Mouse (Mus musculus) stomach, embryonic 16.5 days (tissue): Measurements from ENCODE around the gene Tmem9. TPM values are rescaled to one million over a fixed set of nuclear protein-coding genes. Genes with fewer than 3 reads are reported as not detected.

Source experiments
- ATAC-seq: fragments of 200-750 bp; cut with Nextera tagmentation; 2 replicates; pipeline ENCODE4 v1.8.0; 2017; ENCODE audit warnings: moderate number of reproducible peaks, moderate TSS enrichment; ENCODE audit not compliant: insufficient read depth, low FRiP score
- H3K27ac ChIP-seq: fragments of 300-500 bp; sonication (generic); 2 replicates; pipeline ENCODE4 v1.5.1; 2014; ENCODE audit warnings: low read length
- H3K27me3 ChIP-seq: fragments of 300-500 bp; sonication (generic); 2 replicates; pipeline ENCODE4 v1.6.1; 2014; ENCODE audit warnings: low read length, control low read depth, mixed read lengths; ENCODE audit not compliant: control insufficient read depth, insufficient read depth
- H3K36me3 ChIP-seq: fragments of 300-500 bp; sonication (generic); 2 replicates; pipeline ENCODE4 v1.6.1; 2014; ENCODE audit warnings: low read length; ENCODE audit not compliant: control insufficient read depth, insufficient read depth
- H3K4me1 ChIP-seq: fragments of 300-500 bp; sonication (generic); 2 replicates; pipeline ENCODE4 v1.6.1; 2014; ENCODE audit warnings: low read length, control low read depth, mixed read lengths; ENCODE audit not compliant: control insufficient read depth, insufficient read depth
- H3K4me2 ChIP-seq: fragments of 300-500 bp; sonication (generic); 2 replicates; pipeline ENCODE4 v1.6.1; 2014; ENCODE audit warnings: low read depth, low read length, mixed read lengths
- H3K4me3 ChIP-seq: fragments of 300-500 bp; sonication (generic); replicated peaks from 2 replicates; pipeline ENCODE4 v1.5.1; 2014; ENCODE audit warnings: mild to moderate bottlenecking, low read length
- H3K9ac ChIP-seq: fragments of 300-500 bp; sonication (generic); 2 replicates; pipeline ENCODE4 v1.6.1; 2014; ENCODE audit warnings: low read length
- H3K9me3 ChIP-seq: fragments of 300-500 bp; sonication (generic); replicated peaks from 2 replicates; pipeline ENCODE4 v1.6.1; 2016; ENCODE audit warnings: low read length, control low read depth; ENCODE audit not compliant: control insufficient read depth
- WGBS: fragments of 180-500 bp; shearing (Covaris S2); extraction: QIAGEN DNeasy Blood & Tissue Kit; methylation state at CpG from one replicate; pipeline ENCODE4 v1.1.7; 2014; 5-methylcytosine and 5-hydroxymethylcytosine counted together
- polyA plus RNA-seq: library from polyadenylated mRNA; unstranded; fragments of >200 nt; fragmentation: Nextera tagmentation; extraction: Ambion mirVana; gene quantifications from 2 replicates; pipeline ENCODE4 v1.2.1, GENCODE M21; 2015

Gene Tmem9
- polyA plus RNA-seq, 1 experiment from 2014 or later = 157 TPM

GRCm38 (mm10) chr1:136017307-136017706 is 9.4 kb downstream of the Tmem9 start:
- Histone ChIP-seq H3K27ac (no peak overlapping the region), H3K4me3 (peak overlapping the region; percentile 87), H3K4me2 (peak overlapping the region; percentile 61), H3K27me3 (no peaks in the 10 kb centered on the region), H3K36me3 (no peaks in the 10 kb centered on the region; the same call in 1 of the 2 replicates), H3K4me1 (peaks cover 9% of the 10 kb centered on the region; the same call in 1 of the 2 replicates), H3K9me3 (no peaks in the 10 kb centered on the region), H3K9ac (no peak overlapping the region)
- WGBS = 73% methylated on average over 2 of the region's 2 CpGs
- no peak for ATAC-seq

- Histone ChIP-seq H3K4me3 (peak overlapping the region; percentile 87), H3K36me3 (no peaks in the 10 kb centered on the region; the same call in 1 of the 2 replicates), H3K9ac (peak overlapping the region; percentile 86), H3K27ac (peak overlapping the region; percentile 34), H3K4me1 (peaks cover 9% of the 10 kb centered on the region; the same call in 1 of the 2 replicates), H3K4me2 (peak overlapping the region; percentile 61), H3K27me3 (no peaks in the 10 kb centered on the region), H3K9me3 (no peaks in the 10 kb centered on the region)
- ATAC-seq = peak; percentile 97
- WGBS = under 1% methylated on average over 22 of the region's 22 CpGs
Measured at GRCm38 (mm10) chr1:136017907-136018313, 10.0 kb downstream of the Tmem9 start.

GRCm38 (mm10) chr1:136018390-136019189 is 10.6 kb downstream of the Tmem9 start:
- 3% methylated on average over 24 of the region's 24 CpGs for WGBS
- Histone ChIP-seq H3K4me1 (peaks cover 9% of the 10 kb centered on the region; the same call in 1 of the 2 replicates), H3K4me2 (peak overlapping the region; percentile 61), H3K27ac (peak overlapping the region; percentile 34), H3K9me3 (no peaks in the 10 kb centered on the region), H3K9ac (peak overlapping the region; percentile 86), H3K36me3 (no peaks in the 10 kb centered on the region; the same call in none of the 2 replicates), H3K4me3 (peak overlapping the region; percentile 87), H3K27me3 (no peaks in the 10 kb centered on the region)
- peak; percentile 63 for ATAC-seq

- 60% methylated on average over 7 of the region's 7 CpGs for WGBS
- H3K4me2 ChIP-seq = no peak overlapping the region
- no peaks in the 10 kb centered on the region for H3K27me3 ChIP-seq
- ATAC-seq = no peak
- H3K4me3 ChIP-seq = no peak overlapping the region
- no peak overlapping the region for H3K27ac ChIP-seq
- no peaks in the 10 kb centered on the region for H3K9me3 ChIP-seq
- no peaks in the 10 kb centered on the region for H3K4me1 ChIP-seq
- peaks cover 15% of the 10 kb centered on the region; the same call in 1 of the 2 replicates for H3K36me3 ChIP-seq
- no peak overlapping the region for H3K9ac ChIP-seq
Measured at GRCm38 (mm10) chr1:136030201-136030600, 22.3 kb downstream of the Tmem9 start.

GRCm38 (mm10) chr1:136031697-136032096 is 23.7 kb downstream of the Tmem9 start:
- peaks cover 11% of the 10 kb centered on the region; the same call in 1 of the 2 replicates for H3K36me3 ChIP-seq
- H3K9ac ChIP-seq = no peak overlapping the region
- no peaks in the 10 kb centered on the region for H3K4me1 ChIP-seq
- H3K9me3 ChIP-seq = no peaks in the 10 kb centered on the region
- ATAC-seq = no peak
- 79% methylated on average over 8 of the region's 8 CpGs for whole genome bisulfite sequencing
- H3K4me2 ChIP-seq = no peak overlapping the region
- H3K27ac ChIP-seq = no peak overlapping the region
- no peak overlapping the region for H3K4me3 ChIP-seq
- no peaks in the 10 kb centered on the region for H3K27me3 ChIP-seq

GRCm38 (mm10) chr1:136032961-136033360 is 25.0 kb downstream of the Tmem9 start:
- 57% methylated on average over 7 of the region's 7 CpGs for WGBS
- Histone ChIP-seq H3K9ac (no peak overlapping the region), H3K27ac (no peak overlapping the region), H3K36me3 (peaks cover 9% of the 10 kb centered on the region; the same call in 1 of the 2 replicates), H3K4me1 (no peaks in the 10 kb centered on the region), H3K4me2 (no peak overlapping the region), H3K27me3 (no peaks in the 10 kb centered on the region), H3K9me3 (no peaks in the 10 kb centered on the region), H3K4me3 (no peak overlapping the region)
- no peak for ATAC-seq

- no peaks in the 10 kb centered on the region for H3K9me3 ChIP-seq
- no peak overlapping the region for H3K27ac ChIP-seq
- peaks cover 11% of the 10 kb centered on the region for H3K4me1 ChIP-seq
- 0 out of 2 replicates have a peak, but pooled peaks cover 6% of the 10 kb centered on the region for H3K36me3 ChIP-seq
- H3K4me3 ChIP-seq = no peak overlapping the region
- WGBS = 70% methylated on average over 5 of the region's 5 CpGs
- no peak overlapping the region for H3K9ac ChIP-seq
- H3K27me3 ChIP-seq = no peaks in the 10 kb centered on the region
- no peak overlapping the region for H3K4me2 ChIP-seq
- ATAC-seq = no peak
Measured at GRCm38 (mm10) chr1:136038746-136039538, 31.0 kb downstream of the Tmem9 start.

- WGBS = 10% methylated on average over 11 of the region's 11 CpGs
- Histone ChIP-seq H3K4me3 (no peak overlapping the region), H3K9me3 (no peaks in the 10 kb centered on the region), H3K36me3 (no peaks in the 10 kb centered on the region), H3K4me2 (peak overlapping the region; percentile 23), H3K27me3 (no peaks in the 10 kb centered on the region), H3K27ac (no peak overlapping the region), H3K4me1 (peaks cover 11% of the 10 kb centered on the region), H3K9ac (no peak overlapping the region)
- ATAC-seq = peak; percentile 78
Measured at GRCm38 (mm10) chr1:136040452-136040851, 32.5 kb downstream of the Tmem9 start.

- WGBS = 16% methylated on average over 4 of the region's 4 CpGs
Measured at GRCm38 (mm10) chr1:136040874-136041273, 32.9 kb downstream of the Tmem9 start.

More at GRCm38 (mm10) chr1:136040874-136041273, 32.9 kb downstream of the Tmem9 start:
- Histone ChIP-seq H3K27ac (no peak overlapping the region), H3K27me3 (no peaks in the 10 kb centered on the region), H3K4me1 (peaks cover 11% of the 10 kb centered on the region), H3K36me3 (no peaks in the 10 kb centered on the region), H3K4me2 (peak overlapping the region; percentile 23), H3K9ac (peak overlapping the region; percentile 19; the same call in 1 of the 2 replicates), H3K4me3 (no peak overlapping the region), H3K9me3 (no peaks in the 10 kb centered on the region)
- ATAC-seq = peak; percentile 8; the same call in 1 of the 2 replicates
